Mouse (Mus musculus): ENCODE measurements around the gene Cuedc2. TPM values are rescaled to one million over a fixed set of nuclear protein-coding genes. Genes with fewer than 3 reads are reported as not detected.

The Cuedc2 gene
- polyA plus RNA-seq, 1 experiment from 2014 or later: 132 TPM

- no peak overlapping the region for H3K4me3 ChIP-seq (ENCODE audit: low read length)
- 85% methylated on average over 3 of the region's 3 CpGs for WGBS
- H3K9ac ChIP-seq (ENCODE audit: low read depth, low read length): no peak overlapping the region
- no peaks in the 10 kb centered on the region for H3K4me1 ChIP-seq (ENCODE audit: control insufficient read depth, insufficient read depth, low read length)
- H3K27ac ChIP-seq (ENCODE audit: low read length): no peak overlapping the region
- no peaks in the 10 kb centered on the region for H3K27me3 ChIP-seq (replicated peaks; ENCODE audit: control insufficient read depth, insufficient read depth, low read length)
- ATAC-seq: no peak
- H3K36me3 ChIP-seq (ENCODE audit: control insufficient read depth, insufficient read depth, low read length): peaks cover 5% of the 10 kb centered on the region
- no peaks in the 10 kb centered on the region for H3K9me3 ChIP-seq (ENCODE audit: control insufficient read depth, low read length)
- no peak overlapping the region for H3K4me2 ChIP-seq (ENCODE audit: low read depth, low read length)
Measured at GRCm38 (mm10) chr19:46287566-46287965, 50.9 kb downstream of the Cuedc2 start.

GRCm38 (mm10) chr19:46286926-46287325, 51.6 kb downstream of the Cuedc2 start:
- Histone ChIP-seq H3K9me3 (ENCODE audit: control insufficient read depth, low read length) (no peaks in the 10 kb centered on the region), H3K4me1 (ENCODE audit: control insufficient read depth, insufficient read depth, low read length) (no peaks in the 10 kb centered on the region), H3K4me3 (ENCODE audit: low read length) (no peak overlapping the region), H3K27me3 (replicated peaks; ENCODE audit: control insufficient read depth, insufficient read depth, low read length) (no peaks in the 10 kb centered on the region), H3K36me3 (ENCODE audit: control insufficient read depth, insufficient read depth, low read length) (peaks cover 11% of the 10 kb centered on the region), H3K27ac (ENCODE audit: low read length) (no peak overlapping the region), H3K9ac (ENCODE audit: low read depth, low read length) (no peak overlapping the region), H3K4me2 (ENCODE audit: low read depth, low read length) (no peak overlapping the region)
- no peak for ATAC-seq
- 92% methylated on average over 3 of the region's 3 CpGs for WGBS

GRCm38 (mm10) chr19:46286047-46286446, 52.5 kb downstream of the Cuedc2 start:
- WGBS: 82% methylated on average over 6 of the region's 6 CpGs
- Histone ChIP-seq H3K36me3 (ENCODE audit: control insufficient read depth, insufficient read depth, low read length) (peaks cover 11% of the 10 kb centered on the region), H3K9me3 (ENCODE audit: control insufficient read depth, low read length) (no peaks in the 10 kb centered on the region), H3K9ac (ENCODE audit: low read depth, low read length) (no peak overlapping the region), H3K4me2 (ENCODE audit: low read depth, low read length) (no peak overlapping the region), H3K27ac (ENCODE audit: low read length) (no peak overlapping the region), H3K4me1 (ENCODE audit: control insufficient read depth, insufficient read depth, low read length) (no peaks in the 10 kb centered on the region), H3K27me3 (replicated peaks; ENCODE audit: control insufficient read depth, insufficient read depth, low read length) (no peaks in the 10 kb centered on the region), H3K4me3 (ENCODE audit: low read length) (no peak overlapping the region)
- ATAC-seq: no peak

- H3K36me3 ChIP-seq (ENCODE audit: control insufficient read depth, insufficient read depth, low read length): peaks cover 11% of the 10 kb centered on the region
Measured at GRCm38 (mm10) chr19:46285631-46286030, 52.9 kb downstream of the Cuedc2 start.

GRCm38 (mm10) chr19:46284686-46285085, 53.8 kb downstream of the Cuedc2 start:
- Histone ChIP-seq H3K27ac (ENCODE audit: low read length) (no peak overlapping the region), H3K4me2 (ENCODE audit: low read depth, low read length) (no peak overlapping the region), H3K9me3 (ENCODE audit: control insufficient read depth, low read length) (no peaks in the 10 kb centered on the region), H3K27me3 (replicated peaks; ENCODE audit: control insufficient read depth, insufficient read depth, low read length) (no peaks in the 10 kb centered on the region), H3K9ac (ENCODE audit: low read depth, low read length) (no peak overlapping the region), H3K36me3 (ENCODE audit: control insufficient read depth, insufficient read depth, low read length) (peaks cover 11% of the 10 kb centered on the region), H3K4me1 (ENCODE audit: control insufficient read depth, insufficient read depth, low read length) (no peaks in the 10 kb centered on the region), H3K4me3 (ENCODE audit: low read length) (no peak overlapping the region)
- ATAC-seq: no peak
- 96% methylated on average over 4 of the region's 4 CpGs for WGBS

More at GRCm38 (mm10) chr19:46285631-46286030, 52.9 kb downstream of the Cuedc2 start:
- 88% methylated on average over 7 of the region's 7 CpGs for WGBS
- no peak overlapping the region for H3K4me2 ChIP-seq (ENCODE audit: low read depth, low read length)
- no peaks in the 10 kb centered on the region for H3K27me3 ChIP-seq (replicated peaks; ENCODE audit: control insufficient read depth, insufficient read depth, low read length)
- H3K9ac ChIP-seq (ENCODE audit: low read depth, low read length): no peak overlapping the region
- H3K9me3 ChIP-seq (ENCODE audit: control insufficient read depth, low read length): no peaks in the 10 kb centered on the region
- no peaks in the 10 kb centered on the region for H3K4me1 ChIP-seq (ENCODE audit: control insufficient read depth, insufficient read depth, low read length)
- H3K27ac ChIP-seq (ENCODE audit: low read length): no peak overlapping the region
- no peak for ATAC-seq
- H3K4me3 ChIP-seq (ENCODE audit: low read length): no peak overlapping the region

- 91% methylated on average over 11 of the region's 11 CpGs for WGBS
- Histone ChIP-seq H3K4me2 (ENCODE audit: low read depth, low read length) (no peak overlapping the region), H3K36me3 (ENCODE audit: control insufficient read depth, insufficient read depth, low read length) (peaks cover 13% of the 10 kb centered on the region), H3K4me1 (ENCODE audit: control insufficient read depth, insufficient read depth, low read length) (no peaks in the 10 kb centered on the region), H3K9ac (ENCODE audit: low read depth, low read length) (no peak overlapping the region), H3K9me3 (ENCODE audit: control insufficient read depth, low read length) (no peaks in the 10 kb centered on the region), H3K27me3 (replicated peaks; ENCODE audit: control insufficient read depth, insufficient read depth, low read length) (no peaks in the 10 kb centered on the region), H3K27ac (ENCODE audit: low read length) (no peak overlapping the region), H3K4me3 (ENCODE audit: low read length) (no peak overlapping the region)
- ATAC-seq: no peak
Measured at GRCm38 (mm10) chr19:46282081-46282849, 56.2 kb downstream of the Cuedc2 start.

MicroRNA genes within 50 kb of the gene (microRNA counts, 519-probe panel; counts per million panel counts)
- 2,445 counts per million, percentile 60 among the panel's probes with 10 or more counts for microRNA mmu-miR-146b

Small RNA genes lying within 50 kb of the gene (microRNA-seq; reads per million reads assigned to microRNA genes)
- not detected for gene Mir146b

Other genes with a start within 250 kb of the Cuedc2 start
- not detected in 2 replicates for gene Elovl3, start 206.8 kb downstream of the Cuedc2 start, polyA plus RNA-seq (2015; fragmentation: Nextera tagmentation; extraction: Ambion mirVana)
- not detected in 2 replicates for gene Pitx3, start 190.4 kb downstream of the Cuedc2 start, polyA plus RNA-seq (2015; fragmentation: Nextera tagmentation; extraction: Ambion mirVana)
- gene Gbf1, start 186.2 kb downstream of the Cuedc2 start, polyA plus RNA-seq (2015; fragmentation: Nextera tagmentation; extraction: Ambion mirVana): 33.6 and 36.6 TPM in 2 replicates
- 9.1 and 9.8 TPM in 2 replicates for gene Nfkb2, start 34.4 kb downstream of the Cuedc2 start, polyA plus RNA-seq (2015; fragmentation: Nextera tagmentation; extraction: Ambion mirVana)
- gene Psd, start 11.5 kb downstream of the Cuedc2 start, polyA plus RNA-seq (2015; fragmentation: Nextera tagmentation; extraction: Ambion mirVana): 13.2 and 13.6 TPM in 2 replicates
- gene Fbxl15, start 10.5 kb downstream of the Cuedc2 start, polyA plus RNA-seq (2015; fragmentation: Nextera tagmentation; extraction: Ambion mirVana): 17.3 and 18.9 TPM in 2 replicates
- 16.2 and 16.3 TPM in 2 replicates for gene Mfsd13a, start 2.4 kb upstream of the Cuedc2 start, polyA plus RNA-seq (2015; fragmentation: Nextera tagmentation; extraction: Ambion mirVana)
- 1.3 and 1.5 TPM in 2 replicates for gene 2310034G01Rik, start 11.6 kb upstream of the Cuedc2 start, polyA plus RNA-seq (2015; fragmentation: Nextera tagmentation; extraction: Ambion mirVana)
- gene Actr1a, start 57.0 kb upstream of the Cuedc2 start, polyA plus RNA-seq (2015; fragmentation: Nextera tagmentation; extraction: Ambion mirVana): 116 and 119 TPM in 2 replicates
- 20.5 and 20.7 TPM in 2 replicates for gene Sufu, start 58.2 kb upstream of the Cuedc2 start, polyA plus RNA-seq (2015; fragmentation: Nextera tagmentation; extraction: Ambion mirVana)
- gene Trim8, start 163.0 kb upstream of the Cuedc2 start, polyA plus RNA-seq (2015; fragmentation: Nextera tagmentation; extraction: Ambion mirVana): 10.1 and 13.7 TPM in 2 replicates
- 53.9 and 64.5 TPM in 2 replicates for gene Arl3, start 234.5 kb upstream of the Cuedc2 start, polyA plus RNA-seq (2015; fragmentation: Nextera tagmentation; extraction: Ambion mirVana)
- 16.7 and 18.1 TPM in 2 replicates for gene Sfxn2, start 234.7 kb upstream of the Cuedc2 start, polyA plus RNA-seq (2015; fragmentation: Nextera tagmentation; extraction: Ambion mirVana)